Mouse (Mus musculus): Measurements from ENCODE around the gene Gprc5d. TPM values are rescaled to one million over a fixed set of nuclear protein-coding genes. Genes with fewer than 3 reads are reported as not detected.

Gene Gprc5d
- polyA plus RNA-seq, 1 experiment from 2014 or later, result not detected

DNA sequence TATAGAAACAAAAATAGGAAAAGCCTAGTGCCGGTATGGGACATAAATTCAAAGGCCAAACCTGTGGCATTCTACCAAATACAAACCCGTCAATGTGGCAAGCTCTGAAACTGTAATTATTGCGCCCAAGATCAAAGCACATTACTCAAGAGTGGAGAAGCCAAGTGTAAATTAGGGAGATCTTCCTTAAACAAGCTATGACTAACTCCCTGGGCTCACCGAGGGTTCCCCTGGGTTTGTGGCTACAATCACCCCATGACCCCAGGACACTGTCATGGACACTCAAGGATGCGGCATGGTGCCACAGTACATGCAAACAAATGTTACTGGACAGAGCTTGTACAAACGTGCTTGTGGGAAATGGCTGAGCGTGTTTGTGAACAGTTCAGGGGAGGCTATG lies 15.0 kb upstream of the Gprc5d start:
- Histone ChIP-seq H3K36me3 (no peaks in the 10 kb centered on the region), H3K4me1 (replicated peaks) (peaks cover 9% of the 10 kb centered on the region), H3K9me3 (no peaks in the 10 kb centered on the region), H3K9ac (no peak overlapping the region), H3K4me3 (no peak overlapping the region), H3K4me2 (no peak overlapping the region), H3K27me3 (no peaks in the 10 kb centered on the region), H3K27ac (replicated peaks) (no peak overlapping the region)
- ATAC-seq (ENCODE audit: low read depth), result no peak
- WGBS, result 80% methylated on average over 7 of the region's 7 CpGs

GRCm38 (mm10) chr6:135124755-135125380 lies 6.8 kb upstream of the Gprc5d start:
- Histone ChIP-seq H3K4me3 (no peak overlapping the region), H3K4me1 (replicated peaks) (no peaks in the 10 kb centered on the region), H3K9me3 (no peaks in the 10 kb centered on the region), H3K27me3 (no peaks in the 10 kb centered on the region), H3K36me3 (no peaks in the 10 kb centered on the region), H3K9ac (no peak overlapping the region), H3K4me2 (no peak overlapping the region), H3K27ac (replicated peaks) (no peak overlapping the region)
- no peak for ATAC-seq (ENCODE audit: low read depth)
- 51% methylated on average over 5 of the region's 5 CpGs for WGBS

DNA sequence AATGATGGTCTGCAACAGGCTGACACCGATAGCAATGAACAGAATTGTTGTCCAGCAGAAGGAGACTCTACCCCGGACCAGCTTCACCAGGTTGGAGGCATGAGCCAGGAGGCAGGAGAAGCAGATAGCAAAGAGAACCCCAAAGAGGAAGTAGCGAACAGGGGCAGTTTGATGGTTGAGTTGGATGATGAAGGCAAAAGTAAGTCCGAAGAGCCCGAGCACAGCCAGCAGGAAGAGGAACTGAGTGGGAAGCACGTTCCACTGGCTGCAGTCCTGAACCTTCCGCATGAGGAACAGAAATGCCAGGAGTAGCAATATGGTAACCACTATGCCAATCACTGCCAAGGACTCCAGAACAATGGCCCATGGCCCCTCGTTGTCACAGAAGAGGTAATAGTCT lies 1.6 kb downstream of the Gprc5d start:
- ATAC-seq (ENCODE audit: low read depth), result no peak
- Histone ChIP-seq H3K36me3 (no peaks in the 10 kb centered on the region), H3K4me1 (replicated peaks) (peaks cover 16% of the 10 kb centered on the region), H3K9me3 (no peaks in the 10 kb centered on the region), H3K27ac (replicated peaks) (no peak overlapping the region), H3K4me2 (no peak overlapping the region), H3K9ac (no peak overlapping the region), H3K27me3 (peaks cover 17% of the 10 kb centered on the region; the same call in 1 of the 2 replicates), H3K4me3 (no peak overlapping the region)
- WGBS, result 92% methylated on average over 8 of the region's 8 CpGs

GRCm38 (mm10) chr6:135113114-135113436 lies 5.0 kb downstream of the Gprc5d start:
- no peaks in the 10 kb centered on the region for H3K9me3 ChIP-seq
- H3K27ac ChIP-seq (replicated peaks), result no peak overlapping the region
- no peak for ATAC-seq (ENCODE audit: low read depth)
- peaks cover 26% of the 10 kb centered on the region for H3K27me3 ChIP-seq
- H3K36me3 ChIP-seq, result no peaks in the 10 kb centered on the region
- no peak overlapping the region for H3K4me3 ChIP-seq
- H3K9ac ChIP-seq, result no peak overlapping the region
- H3K4me2 ChIP-seq, result 0 out of 2 replicates have a peak overlapping the region, but pooled peaks have one; percentile 1
- 8% methylated on average over 6 of the region's 6 CpGs for WGBS
- peaks cover 16% of the 10 kb centered on the region for H3K4me1 ChIP-seq (replicated peaks)

- H3K9me3 ChIP-seq, result no peaks in the 10 kb centered on the region
- peaks cover 16% of the 10 kb centered on the region for H3K4me1 ChIP-seq (replicated peaks)
- H3K36me3 ChIP-seq, result no peaks in the 10 kb centered on the region
- H3K4me2 ChIP-seq, result peak overlapping the region; percentile 1; the same call in 1 of the 2 replicates
- no peak overlapping the region for H3K4me3 ChIP-seq
- H3K27ac ChIP-seq (replicated peaks), result 0 out of 2 replicates have a peak overlapping the region, but pooled peaks have one; percentile 46
- peak; percentile 72 for ATAC-seq (ENCODE audit: low read depth)
- no peak overlapping the region for H3K9ac ChIP-seq
- H3K27me3 ChIP-seq, result peaks cover 26% of the 10 kb centered on the region
- 4% methylated on average over 7 of the region's 7 CpGs for WGBS
Measured at GRCm38 (mm10) chr6:135112411-135113113, 5.5 kb downstream of the Gprc5d start.

DNA sequence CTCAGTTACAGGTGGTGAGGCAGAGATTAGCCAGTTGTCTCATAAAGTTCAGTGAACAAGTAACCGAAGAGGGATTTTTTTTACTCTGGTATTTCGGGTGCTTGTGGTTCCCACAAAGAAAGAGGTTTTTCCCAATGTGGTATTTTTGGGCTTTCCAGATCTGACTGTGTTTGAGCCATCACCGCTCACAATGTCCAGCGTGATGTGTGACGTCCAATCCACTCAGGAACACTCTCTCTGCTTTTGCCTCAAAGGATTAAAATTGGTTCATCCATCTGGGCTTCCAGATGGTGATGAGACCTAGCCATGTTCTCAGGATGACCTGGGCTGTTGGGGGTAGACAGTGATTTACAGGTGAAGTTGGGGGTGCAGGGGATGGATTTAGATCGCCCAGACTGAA lies 11.1 kb downstream of the Gprc5d start:
- ATAC-seq (ENCODE audit: low read depth), result no peak
- Histone ChIP-seq H3K9me3 (0 out of 2 replicates have a peak, but pooled peaks cover 5% of the 10 kb centered on the region), H3K4me3 (no peak overlapping the region), H3K9ac (no peak overlapping the region), H3K36me3 (no peaks in the 10 kb centered on the region), H3K27ac (replicated peaks) (no peak overlapping the region), H3K27me3 (peaks cover 15% of the 10 kb centered on the region), H3K4me2 (no peak overlapping the region), H3K4me1 (replicated peaks) (peaks cover 8% of the 10 kb centered on the region)
- 91% methylated on average over 6 of the region's 6 CpGs for WGBS

GRCm38 (mm10) chr6:135102736-135103303 lies 15.3 kb downstream of the Gprc5d start:
- ATAC-seq (ENCODE audit: low read depth), result no peak
- no peak overlapping the region for H3K4me3 ChIP-seq
- H3K27me3 ChIP-seq, result peaks cover 6% of the 10 kb centered on the region; the same call in 1 of the 2 replicates
- 72% methylated on average over 5 of the region's 5 CpGs for WGBS
- H3K4me1 ChIP-seq (replicated peaks), result 0 out of 2 replicates have a peak, but pooled peaks cover 7% of the 10 kb centered on the region
- no peak overlapping the region for H3K27ac ChIP-seq (replicated peaks)
- H3K9ac ChIP-seq, result no peak overlapping the region
- H3K9me3 ChIP-seq, result 0 out of 2 replicates have a peak, but pooled peaks cover 5% of the 10 kb centered on the region
- no peak overlapping the region for H3K4me2 ChIP-seq
- no peaks in the 10 kb centered on the region for H3K36me3 ChIP-seq

DNA sequence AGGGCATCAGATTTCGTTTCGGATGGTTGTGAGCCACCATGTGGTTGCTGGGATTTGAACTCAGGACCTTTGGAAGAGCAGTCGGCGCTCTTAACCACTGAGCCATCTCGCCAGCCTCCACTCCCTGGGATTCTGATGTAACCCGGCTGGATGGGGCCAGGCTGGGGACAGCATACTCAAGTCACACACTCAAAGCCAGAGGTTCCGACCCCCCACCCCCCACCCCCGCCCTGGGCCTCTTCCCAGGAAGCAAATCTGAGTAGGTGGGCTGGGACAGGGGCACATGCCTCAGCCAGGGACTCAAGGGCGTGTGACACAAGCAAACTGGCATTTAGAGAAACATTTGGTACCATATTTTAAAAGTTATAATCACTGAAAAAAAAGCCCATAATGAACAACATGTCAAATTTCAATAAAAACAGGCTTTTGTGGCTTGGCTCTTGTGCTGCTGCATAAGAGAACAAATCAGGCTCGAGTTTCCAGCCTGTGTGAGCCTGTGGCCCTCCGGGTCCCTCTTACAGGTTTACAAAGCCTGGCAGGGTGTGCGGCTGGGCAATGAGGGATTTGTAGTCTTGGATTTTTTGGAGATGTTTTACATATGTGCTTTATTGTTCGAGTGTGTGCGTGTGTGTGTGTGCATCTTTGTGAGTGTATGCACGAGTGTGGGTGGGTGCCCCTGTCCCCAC lies 17.2 kb downstream of the Gprc5d start:
- Histone ChIP-seq H3K27me3 (peaks cover 6% of the 10 kb centered on the region; the same call in 1 of the 2 replicates), H3K4me3 (no peak overlapping the region), H3K36me3 (no peaks in the 10 kb centered on the region), H3K4me1 (replicated peaks) (0 out of 2 replicates have a peak, but pooled peaks cover 7% of the 10 kb centered on the region), H3K9me3 (no peaks in the 10 kb centered on the region), H3K27ac (replicated peaks) (no peak overlapping the region), H3K4me2 (no peak overlapping the region), H3K9ac (no peak overlapping the region)
- ATAC-seq (ENCODE audit: low read depth), result no peak
- 82% methylated on average over 15 of the region's 15 CpGs for whole genome bisulfite sequencing

DNA sequence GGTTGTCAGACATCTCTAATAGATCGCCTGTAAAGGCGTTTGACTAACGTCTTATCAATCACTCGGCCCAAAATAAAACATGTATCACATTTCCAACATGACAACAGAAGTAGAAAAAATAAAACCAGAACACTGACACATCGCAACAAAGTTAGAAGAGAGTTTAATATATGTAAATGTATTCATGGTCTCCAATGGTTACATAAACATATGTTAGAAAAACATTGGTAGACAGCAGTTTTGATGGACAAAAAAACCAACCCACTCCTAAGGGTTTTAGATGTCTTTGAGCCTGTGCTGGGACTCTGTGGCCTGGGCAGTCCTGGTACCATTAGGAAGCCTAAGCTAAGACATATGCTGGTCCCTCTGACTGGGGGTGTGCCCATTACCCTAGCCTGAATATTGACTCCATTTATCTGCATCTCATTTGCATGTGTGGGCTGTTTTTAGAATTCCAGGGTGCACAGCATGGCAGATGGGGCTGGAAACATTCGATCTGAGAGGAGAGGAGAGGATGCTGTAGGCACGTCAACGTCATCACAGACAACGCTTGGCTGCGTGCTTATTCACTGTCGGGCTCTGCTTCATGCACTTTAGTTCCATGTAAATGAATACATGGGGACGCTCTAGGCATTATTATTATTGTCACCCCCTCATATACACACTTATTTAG lies 25.1 kb downstream of the Gprc5d start:
- Histone ChIP-seq H3K36me3 (no peaks in the 10 kb centered on the region), H3K9ac (no peak overlapping the region), H3K4me1 (replicated peaks) (peaks cover 5% of the 10 kb centered on the region), H3K4me3 (no peak overlapping the region), H3K9me3 (no peaks in the 10 kb centered on the region), H3K27me3 (0 out of 2 replicates have a peak, but pooled peaks cover 5% of the 10 kb centered on the region), H3K27ac (replicated peaks) (no peak overlapping the region), H3K4me2 (no peak overlapping the region)
- no peak for ATAC-seq (ENCODE audit: low read depth)
- WGBS, result 81% methylated on average over 12 of the region's 12 CpGs

GRCm38 (mm10) chr6:135090661-135091060 lies 27.4 kb downstream of the Gprc5d start:
- 26% methylated on average over 4 of the region's 4 CpGs for WGBS
- ATAC-seq (ENCODE audit: low read depth), result no peak
- H3K4me1 ChIP-seq (replicated peaks), result peaks cover 11% of the 10 kb centered on the region
- 0 out of 2 replicates have a peak, but pooled peaks cover 5% of the 10 kb centered on the region for H3K27me3 ChIP-seq
- no peak overlapping the region for H3K4me2 ChIP-seq
- H3K4me3 ChIP-seq, result no peak overlapping the region
- no peaks in the 10 kb centered on the region for H3K9me3 ChIP-seq
- H3K36me3 ChIP-seq, result no peaks in the 10 kb centered on the region
- H3K9ac ChIP-seq, result no peak overlapping the region
- no peak overlapping the region for H3K27ac ChIP-seq (replicated peaks)

GRCm38 (mm10) chr6:135089786-135090185 lies 28.3 kb downstream of the Gprc5d start:
- Histone ChIP-seq H3K9me3 (no peaks in the 10 kb centered on the region), H3K4me1 (replicated peaks) (peaks cover 11% of the 10 kb centered on the region), H3K27ac (replicated peaks) (no peak overlapping the region), H3K9ac (no peak overlapping the region), H3K36me3 (no peaks in the 10 kb centered on the region), H3K27me3 (0 out of 2 replicates have a peak, but pooled peaks cover 5% of the 10 kb centered on the region), H3K4me3 (no peak overlapping the region), H3K4me2 (no peak overlapping the region)
- ATAC-seq (ENCODE audit: low read depth), result no peak
- 15% methylated on average over 8 of the region's 8 CpGs for WGBS

Measured in neural tube, embryonic 13.5 days (tissue).